Mouse (Mus musculus) small intestine, adult 2 months (tissue): ENCODE measurements around the gene Cdca7l. TPM values are rescaled to one million over a fixed set of nuclear protein-coding genes. Genes with fewer than 3 reads are reported as not detected.

Experiments used
- H3K27ac ChIP-seq: fragments of 200-500 bp; 2 replicates; pipeline ENCODE4 v1.5.1; 2012; ENCODE audit warnings: low read depth, low read length, control low read depth, inconsistent platforms; ENCODE audit not compliant: insufficient read depth
- H3K27me3 ChIP-seq: fragments of 200-500 bp; 2 replicates; pipeline ENCODE4 v1.6.1; 2012; ENCODE audit warnings: mild to moderate bottlenecking, moderate library complexity, low read length, inconsistent platforms; ENCODE audit not compliant: control insufficient read depth, insufficient read depth
- H3K36me3 ChIP-seq: fragments of 200-500 bp; 2 replicates; pipeline ENCODE4 v1.6.1; 2012; ENCODE audit warnings: mild to moderate bottlenecking, low read length, control low read depth, inconsistent platforms; ENCODE audit not compliant: control insufficient read depth, insufficient read depth
- H3K4me1 ChIP-seq: fragments of 200-500 bp; 2 replicates; pipeline ENCODE4 v1.6.1; 2012; ENCODE audit warnings: low read length, inconsistent platforms, mixed read lengths; ENCODE audit not compliant: control insufficient read depth, insufficient read depth, insufficient read length
- H3K4me3 ChIP-seq: fragments of 200-500 bp; 2 replicates; pipeline ENCODE4 v1.5.1; 2012; ENCODE audit warnings: low read depth, mild to moderate bottlenecking, control low read depth, inconsistent platforms, low read length, moderate library complexity
- CTCF ChIP-seq: fragments of 200-500 bp; IDR thresholded peaks from 2 replicates; pipeline ENCODE4 v1.5.1; 2012; ENCODE audit warnings: low read depth, mild to moderate bottlenecking, control low read depth, inconsistent platforms, low read length, moderate library complexity, mixed read lengths; ENCODE audit not compliant: insufficient replicate concordance, insufficient read length; ENCODE audit errors: extremely low read depth
- POLR2A ChIP-seq: fragments of 200-500 bp; IDR thresholded peaks from 2 replicates; pipeline ENCODE4 v1.6.1; 2012; ENCODE audit warnings: low read depth, mild to moderate bottlenecking, control low read depth, inconsistent platforms, low read length, moderate library complexity
- WGBS: fragments of 180-500 bp; shearing (Covaris S2); methylation state at CpG from one replicate; pipeline ENCODE4 v1.1.7; 2018; 5-methylcytosine and 5-hydroxymethylcytosine counted together
- polyA plus RNA-seq: library from polyadenylated mRNA; depleted of rRNA; stranded (reverse); fragments of >200 nt; gene quantifications from 2 replicates; pipeline ENCODE4 v1.2.3, GENCODE M21; 2012

Gene Cdca7l
- polyA plus RNA-seq, 1 experiment: 2.1 TPM

DNA sequence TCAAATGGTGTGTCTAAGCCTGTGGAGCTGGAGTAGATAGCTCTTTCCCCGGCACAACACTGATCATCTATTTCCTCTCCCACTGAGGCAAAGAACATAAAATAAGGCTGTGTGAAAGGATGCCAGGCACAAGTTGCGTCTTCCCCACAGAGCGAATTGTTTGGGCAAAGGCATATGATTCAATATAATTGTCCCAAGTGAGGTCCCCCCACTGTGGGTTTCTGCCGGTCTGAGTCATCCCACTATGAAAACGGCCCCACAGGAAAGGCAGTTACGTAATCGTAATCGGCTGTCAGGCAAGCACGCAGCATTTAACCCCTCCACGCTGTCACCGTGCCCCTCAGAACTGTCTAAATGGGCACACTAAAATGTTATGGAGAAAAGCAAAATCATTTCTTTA lies 6.0 kb downstream of the Cdca7l start:
- Histone ChIP-seq H3K36me3 (no peaks in the 10 kb centered on the region), H3K4me3 (no peak overlapping the region), H3K27ac (no peak overlapping the region), H3K27me3 (peaks cover 3% of the 10 kb centered on the region; the same call in 1 of the 2 replicates), H3K4me1 (no peaks in the 10 kb centered on the region)
- 52% methylated on average over 11 of the region's 11 CpGs for WGBS
- TF ChIP-seq CTCF: no peak
- TF ChIP-seq POLR2A: no peak

DNA sequence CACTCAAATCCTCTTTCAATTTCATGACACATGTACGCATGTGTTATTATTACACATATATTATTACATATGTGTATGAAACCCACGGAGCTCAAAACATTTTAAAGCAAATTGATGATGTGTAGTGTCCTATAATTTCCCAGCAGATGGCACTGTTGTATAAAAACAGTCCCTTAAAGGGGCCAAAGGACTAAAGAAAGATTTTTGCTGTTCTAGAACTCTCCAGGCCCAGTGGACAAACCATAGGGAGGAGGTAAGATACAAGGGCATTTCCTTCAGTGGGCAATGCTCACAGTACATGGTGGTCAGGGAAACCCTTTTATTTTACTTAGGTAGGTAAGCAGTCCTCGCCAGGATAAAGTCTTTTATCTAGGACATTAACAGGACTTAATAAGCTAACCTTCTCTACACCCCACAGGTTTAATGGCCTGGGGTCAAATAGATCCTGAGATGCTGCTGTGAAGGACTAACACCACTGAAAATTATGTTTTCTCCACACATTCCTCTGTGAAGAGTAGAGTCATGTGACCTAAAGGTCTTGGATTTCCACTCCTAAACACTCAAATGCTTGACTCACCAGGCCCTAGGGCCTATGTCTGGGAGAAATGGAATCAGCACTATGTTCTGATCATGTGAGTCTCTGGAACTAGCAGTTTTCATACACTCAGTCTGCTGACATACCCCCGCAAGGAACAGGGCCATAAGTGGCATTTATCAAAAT lies 16.2 kb downstream of the Cdca7l start:
- H3K27me3 ChIP-seq: no peaks in the 10 kb centered on the region
- 52% methylated on average over 4 of the region's 4 CpGs for WGBS

GRCm38 (mm10) chr12:117820859-117821221 lies 16.8 kb downstream of the Cdca7l start:
- H3K4me1 ChIP-seq: peaks cover 3% of the 10 kb centered on the region; the same call in 1 of the 2 replicates
- no peak overlapping the region for H3K4me3 ChIP-seq
- TF ChIP-seq CTCF (no peak), POLR2A (no peak)
- no peaks in the 10 kb centered on the region for H3K36me3 ChIP-seq
- H3K27me3 ChIP-seq: no peaks in the 10 kb centered on the region
- no peak overlapping the region for H3K27ac ChIP-seq

More for the DNA sequence above, 16.2 kb downstream of the Cdca7l start:
- TF ChIP-seq POLR2A: no peak
- TF ChIP-seq CTCF: no peak
- Histone ChIP-seq H3K27ac (no peak overlapping the region), H3K4me3 (no peak overlapping the region), H3K36me3 (no peaks in the 10 kb centered on the region), H3K4me1 (peaks cover 3% of the 10 kb centered on the region; the same call in 1 of the 2 replicates)

DNA sequence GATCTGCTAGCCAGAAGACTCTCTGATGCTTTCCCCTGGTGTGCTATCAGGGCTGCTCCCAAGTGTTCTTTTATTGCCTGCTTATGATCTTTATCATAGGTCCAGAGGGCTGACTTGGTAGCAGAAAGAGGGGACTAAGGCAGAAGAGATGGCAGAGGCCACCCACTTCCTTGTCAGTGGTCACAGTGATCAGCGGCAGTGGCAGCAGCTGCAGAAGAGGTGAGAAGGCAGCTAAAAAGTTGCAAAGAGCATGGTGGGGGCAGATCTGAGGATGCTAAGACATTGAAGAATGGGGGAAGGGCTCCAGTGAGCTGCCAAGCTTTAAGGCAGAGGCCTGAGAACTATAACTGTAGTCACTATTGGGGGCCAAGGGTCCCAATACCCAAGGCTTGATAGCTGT lies 17.3 kb downstream of the Cdca7l start:
- 63% methylated on average over 1 of the region's 1 CpGs for WGBS
- H3K4me1 ChIP-seq: peaks cover 3% of the 10 kb centered on the region; the same call in 1 of the 2 replicates
- no peak for TF ChIP-seq POLR2A
- TF ChIP-seq CTCF: no peak
- H3K27me3 ChIP-seq: no peaks in the 10 kb centered on the region
- H3K4me3 ChIP-seq: no peak overlapping the region
- no peak overlapping the region for H3K27ac ChIP-seq
- H3K36me3 ChIP-seq: no peaks in the 10 kb centered on the region

DNA sequence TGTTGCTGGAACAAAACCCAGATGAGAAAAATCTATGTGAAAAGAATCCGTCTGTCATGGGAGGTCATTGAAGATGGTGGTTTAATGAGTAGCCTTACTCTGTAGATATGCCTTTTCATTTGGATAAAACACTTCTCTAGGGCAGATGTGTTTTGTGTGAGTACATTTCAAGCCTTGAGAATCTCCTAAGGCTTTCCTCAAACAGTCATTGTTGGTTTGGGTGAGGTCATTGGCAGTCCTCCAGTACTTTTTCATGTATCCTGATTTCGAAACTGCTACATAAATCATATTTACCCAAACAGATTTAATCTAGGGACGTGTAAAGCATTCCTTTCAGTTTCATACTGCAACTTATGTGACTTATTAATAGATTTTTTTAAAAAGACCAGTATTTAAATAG lies 24.3 kb downstream of the Cdca7l start:
- TF ChIP-seq CTCF (no peak), POLR2A (no peak)
- no peak overlapping the region for H3K27ac ChIP-seq
- H3K4me3 ChIP-seq: no peak overlapping the region
- 17% methylated on average over 3 of the region's 3 CpGs for WGBS
- no peaks in the 10 kb centered on the region for H3K27me3 ChIP-seq
- H3K4me1 ChIP-seq: peaks cover 2% of the 10 kb centered on the region; the same call in 1 of the 2 replicates
- no peaks in the 10 kb centered on the region for H3K36me3 ChIP-seq

GRCm38 (mm10) chr12:117831351-117831961 lies 27.4 kb downstream of the Cdca7l start:
- WGBS: 46% methylated on average over 8 of the region's 8 CpGs
- H3K27ac ChIP-seq: no peak overlapping the region
- no peak for TF ChIP-seq CTCF
- TF ChIP-seq POLR2A: no peak
- H3K36me3 ChIP-seq: no peaks in the 10 kb centered on the region
- no peaks in the 10 kb centered on the region for H3K27me3 ChIP-seq
- peaks cover 5% of the 10 kb centered on the region; the same call in 1 of the 2 replicates for H3K4me1 ChIP-seq
- no peak overlapping the region for H3K4me3 ChIP-seq

- Histone ChIP-seq H3K4me1 (peaks cover 5% of the 10 kb centered on the region; the same call in 1 of the 2 replicates), H3K27ac (no peak overlapping the region), H3K27me3 (no peaks in the 10 kb centered on the region), H3K4me3 (no peak overlapping the region), H3K36me3 (no peaks in the 10 kb centered on the region)
- TF ChIP-seq POLR2A: no peak
- no peak for TF ChIP-seq CTCF
- WGBS: 55% methylated on average over 5 of the region's 5 CpGs
Observed at GRCm38 (mm10) chr12:117832190-117832589, 28.1 kb downstream of the Cdca7l start.
